Mouse (Mus musculus) midbrain, embryonic 16.5 days (tissue): Measurements from ENCODE around the gene Myh2. TPM values are rescaled to one million over a fixed set of nuclear protein-coding genes. Genes with fewer than 3 reads are reported as not detected.

Experiments used
- ATAC-seq: fragments of 200-750 bp; cut with Nextera tagmentation; 2 replicates; pipeline ENCODE4 v1.8.0; 2017; ENCODE audit warnings: moderate TSS enrichment
- H3K27ac ChIP-seq: fragments of 300-500 bp; sonication (generic); 2 replicates; pipeline ENCODE4 v1.5.1; 2014; ENCODE audit warnings: mild to moderate bottlenecking, low read length, mixed read lengths
- H3K27me3 ChIP-seq: fragments of 300-500 bp; sonication (generic); 2 replicates; pipeline ENCODE4 v1.6.1; 2014; ENCODE audit warnings: low read depth, low read length, mixed read lengths; ENCODE audit not compliant: control insufficient read depth, insufficient read depth
- H3K36me3 ChIP-seq: fragments of 300-500 bp; sonication (generic); 2 replicates; pipeline ENCODE4 v1.6.1; 2014; ENCODE audit warnings: mild to moderate bottlenecking, low read length, moderate library complexity, mixed read lengths; ENCODE audit not compliant: control insufficient read depth, insufficient read depth
- H3K4me1 ChIP-seq: fragments of 300-500 bp; sonication (generic); 2 replicates; pipeline ENCODE4 v1.6.1; 2014; ENCODE audit warnings: mild to moderate bottlenecking, low read length, mixed read lengths; ENCODE audit not compliant: control insufficient read depth, insufficient read depth
- H3K4me2 ChIP-seq: fragments of 300-500 bp; sonication (generic); 2 replicates; pipeline ENCODE4 v1.6.1; 2014; ENCODE audit warnings: mild to moderate bottlenecking, low read length, mixed read lengths
- H3K4me3 ChIP-seq: fragments of 300-500 bp; sonication (generic); 2 replicates; pipeline ENCODE4 v1.5.1; 2014; ENCODE audit warnings: low read depth, mild to moderate bottlenecking, low read length, moderate library complexity, mixed read lengths
- H3K9ac ChIP-seq: fragments of 300-500 bp; sonication (generic); 2 replicates; pipeline ENCODE4 v1.6.1; 2014; ENCODE audit warnings: low read depth, low read length, mixed read lengths
- H3K9me3 ChIP-seq: fragments of 300-500 bp; sonication (generic); replicated peaks from 2 replicates; pipeline ENCODE4 v1.6.1; 2014; ENCODE audit warnings: mild to moderate bottlenecking, low read length, mixed read lengths; ENCODE audit not compliant: control insufficient read depth, poor library complexity, severe bottlenecking
- WGBS: fragments of 180-500 bp; shearing (Covaris S2); extraction: QIAGEN DNeasy Blood & Tissue Kit; methylation state at CpG from one replicate; pipeline ENCODE4 v1.1.7; 2014; 5-methylcytosine and 5-hydroxymethylcytosine counted together
- polyA plus RNA-seq: library from polyadenylated mRNA; unstranded; fragments of >200 nt; fragmentation: Nextera tagmentation; extraction: Ambion mirVana; gene quantifications from 2 replicates; pipeline ENCODE4 v1.2.1, GENCODE M21; 2015

The Myh2 gene
- polyA plus RNA-seq, 1 experiment from 2014 or later = 0.25 TPM

DNA sequence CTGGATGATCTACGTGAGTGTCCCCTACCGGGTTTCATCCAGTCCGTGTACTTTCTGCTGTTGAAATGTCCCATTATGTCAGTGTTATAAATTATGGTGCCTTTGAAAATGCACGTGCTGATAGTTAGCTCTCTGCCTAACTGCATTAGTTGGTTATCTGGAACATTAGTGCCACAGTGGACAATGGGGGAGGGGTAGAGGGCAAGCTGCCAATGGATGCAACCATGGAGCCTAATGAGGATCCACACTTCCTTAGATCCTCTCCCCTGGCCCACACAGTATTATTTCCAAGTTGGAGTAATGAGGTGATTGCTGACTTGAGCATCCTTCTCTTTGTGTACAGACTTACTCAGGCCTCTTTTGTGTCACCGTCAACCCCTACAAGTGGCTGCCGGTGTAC lies 70.2 kb downstream of the Myh2 start:
- no peaks in the 10 kb centered on the region for H3K36me3 ChIP-seq
- ATAC-seq = no peak
- no peaks in the 10 kb centered on the region for H3K4me1 ChIP-seq
- no peak overlapping the region for H3K4me3 ChIP-seq
- no peak overlapping the region for H3K27ac ChIP-seq
- H3K9ac ChIP-seq = no peak overlapping the region
- H3K27me3 ChIP-seq = no peaks in the 10 kb centered on the region
- H3K9me3 ChIP-seq = no peaks in the 10 kb centered on the region
- WGBS = 93% methylated on average over 6 of the region's 6 CpGs
- H3K4me2 ChIP-seq = no peak overlapping the region

Other genes starting within 250 kb of the Myh2 start
- not detected in 2 replicates for gene Tmem238l, start 214.4 kb upstream of the Myh2 start, polyA plus RNA-seq
- 0.47 and 0.89 TPM in 2 replicates for gene Tmem220, start 145.9 kb upstream of the Myh2 start, polyA plus RNA-seq
- 28.2 and 32.7 TPM in 2 replicates for gene Adprm, start 118.4 kb upstream of the Myh2 start, polyA plus RNA-seq
- 10.9 and 12.5 TPM in 2 replicates for gene Sco1, start 118.4 kb upstream of the Myh2 start, polyA plus RNA-seq
- 0.14 and 0.22 TPM in 2 replicates for gene Myh3, start 92.7 kb upstream of the Myh2 start, polyA plus RNA-seq
- 0.06 and 0.24 TPM in 2 replicates for gene Myh1, start 29.0 kb downstream of the Myh2 start, polyA plus RNA-seq
- gene Myh4, start 67.0 kb downstream of the Myh2 start, polyA plus RNA-seq = 0.11 and 0.14 TPM in 2 replicates
- 0.80 and 0.83 TPM in 2 replicates for gene Myh8, start 106.1 kb downstream of the Myh2 start, polyA plus RNA-seq
- gene Myh13, start 150.6 kb downstream of the Myh2 start, polyA plus RNA-seq = 0.14 and 0.29 TPM in 2 replicates